17 mouse cellular contexts compared by ENCODE assay signal in the genomic region with DNA sequence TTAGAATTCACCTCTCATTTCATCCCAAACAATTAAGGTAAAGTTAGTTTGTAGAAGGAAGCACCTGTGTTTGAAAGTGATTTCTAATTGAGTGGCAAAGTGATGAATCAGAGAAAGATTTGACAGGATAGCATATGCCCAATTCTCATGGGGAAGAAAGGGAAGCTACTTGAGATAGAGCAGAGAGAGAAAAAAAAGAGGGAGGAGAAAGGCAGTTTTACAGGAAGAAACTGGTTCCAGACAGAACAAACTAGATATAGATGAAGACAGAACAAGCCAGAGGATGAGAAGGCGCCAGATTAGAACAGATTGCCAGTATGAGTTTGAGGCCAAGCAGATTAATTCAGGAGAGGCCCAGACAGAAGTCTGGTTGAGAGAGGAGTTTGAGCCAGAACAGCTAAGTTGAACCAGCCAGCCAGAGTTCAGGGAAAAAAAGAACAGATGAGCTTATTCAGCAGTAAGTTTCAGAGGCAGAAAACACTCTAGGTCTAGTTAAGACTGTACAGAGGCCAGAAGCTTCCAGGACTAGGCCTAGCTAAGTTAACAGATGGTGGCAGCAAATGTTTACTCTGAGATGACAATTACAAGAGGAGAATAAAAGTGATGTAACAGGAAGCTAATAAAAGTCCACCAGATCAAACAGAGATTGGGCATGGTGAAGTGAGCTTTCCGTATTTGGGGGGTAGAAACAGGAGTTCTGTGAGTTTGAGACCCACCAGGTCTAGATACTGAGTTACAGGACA. TPM values are rescaled to one million over a fixed set of nuclear protein-coding genes. Genes with fewer than 3 reads are reported as not detected.
DNase-seq lines count a peak whose midpoint lies in the region; ATAC-seq and TF ChIP-seq lines count a peak whose summit lies in the region.
"Had no signal": no experiment of that assay in that cellular context is flagged by ENCODE, and none has a peak within 500 bp of the region (broad histone marks: within the 10 kb centered on the region; RNA-seq: fewer than 3 reads in every experiment).

No protein-coding gene starts in this region.

- no peaks in the 10 kb centered on the region for H3K9me3 ChIP-seq in kidney, embryonic 15.5 days (replicated peaks)
- H3K9me3 ChIP-seq in E14TG2a.4 (ENCODE audit: low read length): peaks cover under 1% of the 10 kb centered on the region; the same call in 1 of the 2 replicates
- no peaks in the 10 kb centered on the region for H3K9me3 ChIP-seq in intestine, embryonic 15.5 days
- no peaks in the 10 kb centered on the region for H3K9me3 ChIP-seq in liver, postnatal 0 days (ENCODE audit: low read length)
- H3K9me3 ChIP-seq: embryonic facial prominence, embryonic 12.5 days; heart, embryonic 15.5 days had no signal

- peaks cover 26% of the 10 kb centered on the region for H3K4me1 ChIP-seq in kidney, embryonic 15.5 days
- peaks cover 72% of the 10 kb centered on the region for H3K4me1 ChIP-seq in E14TG2a.4 (replicated peaks; ENCODE audit: low read depth, low read length)
- peaks cover 15% of the 10 kb centered on the region; the same call in 1 of the 2 replicates for H3K4me1 ChIP-seq in intestine, embryonic 15.5 days (replicated peaks)
- H3K4me1 ChIP-seq in liver, postnatal 0 days (ENCODE audit: insufficient read depth): peaks cover 21% of the 10 kb centered on the region

- TF ChIP-seq CTCF in E14TG2a.4 (conservative IDR thresholded peaks at IDR 0.05; ENCODE audit: low read length): no peak
- no peak for TF ChIP-seq CTCF in liver, postnatal 0 days (IDR thresholded peaks at IDR 0.05; ENCODE audit: low read depth)

- no peak overlapping the region for H3K27ac ChIP-seq in kidney, embryonic 15.5 days
- H3K27ac ChIP-seq in intestine, embryonic 15.5 days: no peak overlapping the region
- peak overlapping the region; percentile 52 for H3K27ac ChIP-seq in liver, postnatal 0 days (ENCODE audit: low read depth)
- H3K27ac ChIP-seq: embryonic facial prominence, embryonic 12.5 days; heart, embryonic 15.5 days; hindbrain, embryonic 14.5 days had no signal

- no peak overlapping the region for H3K4me3 ChIP-seq in kidney, embryonic 15.5 days (replicated peaks)
- H3K4me3 ChIP-seq in E14TG2a.4 (replicated peaks; ENCODE audit: low read length): 0 out of 2 replicates have a peak overlapping the region, but pooled peaks have one; percentile 10
- no peak overlapping the region for H3K4me3 ChIP-seq in intestine, embryonic 15.5 days (replicated peaks)
- H3K4me3 ChIP-seq in liver, postnatal 0 days (ENCODE audit: low read depth, low read length): no peak overlapping the region
- H3K4me3 ChIP-seq: embryonic facial prominence, embryonic 12.5 days; heart, embryonic 15.5 days had no signal

- H3K4me2 ChIP-seq in kidney, embryonic 15.5 days: 0 out of 2 replicates have a peak overlapping the region, but pooled peaks have one; percentile 12
- peak overlapping the region; percentile 82; the same call in 1 of the 2 replicates for H3K4me2 ChIP-seq in intestine, embryonic 15.5 days (replicated peaks)
- H3K4me2 ChIP-seq in liver, postnatal 0 days (ENCODE audit: low read depth, low read length): 0 out of 2 replicates have a peak overlapping the region, but pooled peaks have one; percentile 99
- H3K4me2 ChIP-seq: heart, embryonic 15.5 days; hindbrain, embryonic 14.5 days had no signal

- H3K9ac ChIP-seq in kidney, embryonic 15.5 days: no peak overlapping the region
- no peak overlapping the region for H3K9ac ChIP-seq in intestine, embryonic 15.5 days
- H3K9ac ChIP-seq in liver, postnatal 0 days (replicated peaks): no peak overlapping the region
- H3K9ac ChIP-seq: embryonic facial prominence, embryonic 12.5 days; heart, embryonic 15.5 days; hindbrain, embryonic 14.5 days had no signal

- DNase-seq in kidney, adult 8-10 months: no peak
- DNase-seq in liver, postnatal 0 days: no peak
- DNase-seq in layer of hippocampus, postnatal 14 days (ENCODE audit: low spot score in 2 of 2): no peak
- no peak for DNase-seq in left cerebral cortex, adult 11 months (ENCODE audit: low spot score)
- DNase-seq: cerebellum, adult 11 months; heart, adult 18-20 months; kidney, adult 2 months; kidney, postnatal 4 days; lung, postnatal 10 days; right cerebral cortex, postnatal 14 days had no signal

- TF ChIP-seq EP300 in liver, postnatal 0 days (IDR thresholded peaks at IDR 0.05; ENCODE audit: low read depth): no peak

- ATAC-seq in kidney, embryonic 15.5 days (replicated peaks; ENCODE audit: low FRiP score): no peak
- ATAC-seq in intestine, embryonic 15.5 days: no peak
- no peak for ATAC-seq in liver, postnatal 0 days
- ATAC-seq: Patski had no signal

- whole genome bisulfite sequencing in kidney, embryonic 15.5 days: 76% methylated on average over 2 of the region's 2 CpGs
- 73% methylated on average over 2 of the region's 2 CpGs for WGBS in intestine, embryonic 15.5 days
- WGBS in liver, postnatal 0 days (ENCODE audit: insufficient replicate concordance): 55% methylated on average over 2 of the region's 2 CpGs

- H3K27me3 ChIP-seq in kidney, embryonic 15.5 days: no peaks in the 10 kb centered on the region
- H3K27me3 ChIP-seq in E14TG2a.4 (ENCODE audit: insufficient read depth, low read length): no peaks in the 10 kb centered on the region
- no peaks in the 10 kb centered on the region for H3K27me3 ChIP-seq in intestine, embryonic 15.5 days (replicated peaks)
- H3K27me3 ChIP-seq in liver, postnatal 0 days (ENCODE audit: insufficient read depth, low read length): no peaks in the 10 kb centered on the region
- H3K27me3 ChIP-seq: embryonic facial prominence, embryonic 12.5 days; heart, embryonic 15.5 days; Patski had no signal

- H3K36me3 ChIP-seq in kidney, embryonic 15.5 days: peaks cover 29% of the 10 kb centered on the region
- H3K36me3 ChIP-seq in E14TG2a.4 (ENCODE audit: insufficient read depth, low read length): peaks cover 56% of the 10 kb centered on the region
- H3K36me3 ChIP-seq in intestine, embryonic 15.5 days: peaks cover 4% of the 10 kb centered on the region
- peaks cover 9% of the 10 kb centered on the region; the same call in 1 of the 2 replicates for H3K36me3 ChIP-seq in liver, postnatal 0 days (replicated peaks; ENCODE audit: insufficient read depth, low read length)

RNA-seq across cellular contexts. Expression of a gene that starts 2.7 kb away (rescaled TPM):
- 80.4 and 82.3 TPM in 2 replicates for polyA plus RNA-seq in kidney, embryonic 15.5 days (2015; fragmentation: Nextera tagmentation; extraction: Ambion mirVana)
- polyA plus RNA-seq in intestine, embryonic 15.5 days (2015; fragmentation: Nextera tagmentation; extraction: Ambion mirVana): 182 and 269 TPM in 2 replicates
- 79.2 and 81.5 TPM in 2 replicates for polyA plus RNA-seq in liver, postnatal 0 days (2015; fragmentation: Nextera tagmentation; extraction: Ambion mirVana)
- 10 to 100 TPM; 13.3 to 19.0 TPM for total RNA-seq in layer of hippocampus, postnatal 14 days (2021)

RNA-seq across cellular contexts. Expression of a gene that starts 11.7 kb away (rescaled TPM):
- polyA plus RNA-seq in kidney, embryonic 15.5 days (2015; fragmentation: Nextera tagmentation; extraction: Ambion mirVana): 134 and 145 TPM in 2 replicates
- 126 and 137 TPM in 2 replicates for polyA plus RNA-seq in intestine, embryonic 15.5 days (2015; fragmentation: Nextera tagmentation; extraction: Ambion mirVana)
- polyA plus RNA-seq in liver, postnatal 0 days (2015; fragmentation: Nextera tagmentation; extraction: Ambion mirVana): 82.3 and 85.1 TPM in 2 replicates
- total RNA-seq in layer of hippocampus, postnatal 14 days (2021): 10 to 100 TPM; 73.7 to 79.8 TPM

RNA-seq across cellular contexts. Expression of a gene that starts 11.8 kb away (rescaled TPM):
- 81.8 and 88.2 TPM in 2 replicates for polyA plus RNA-seq in kidney, embryonic 15.5 days (2015; fragmentation: Nextera tagmentation; extraction: Ambion mirVana)
- 81.2 and 82.2 TPM in 2 replicates for polyA plus RNA-seq in intestine, embryonic 15.5 days (2015; fragmentation: Nextera tagmentation; extraction: Ambion mirVana)
- polyA plus RNA-seq in liver, postnatal 0 days (2015; fragmentation: Nextera tagmentation; extraction: Ambion mirVana): 12.9 and 13.1 TPM in 2 replicates
- total RNA-seq in layer of hippocampus, postnatal 14 days (2021): 10 to 100 TPM; 38.1 to 40.9 TPM

RNA-seq across cellular contexts. Expression of a gene that starts 35.9 kb away (rescaled TPM):
- polyA plus RNA-seq in kidney, embryonic 15.5 days (2015; fragmentation: Nextera tagmentation; extraction: Ambion mirVana): 169 and 171 TPM in 2 replicates
- polyA plus RNA-seq in intestine, embryonic 15.5 days (2015; fragmentation: Nextera tagmentation; extraction: Ambion mirVana): 147 and 149 TPM in 2 replicates
- 94.2 and 96.6 TPM in 2 replicates for polyA plus RNA-seq in liver, postnatal 0 days (2015; fragmentation: Nextera tagmentation; extraction: Ambion mirVana)
- 100 to 1,000 TPM; 118 to 120 TPM for total RNA-seq in layer of hippocampus, postnatal 14 days (2021)

RNA-seq across cellular contexts. Expression of a gene that starts 35.9 kb away (rescaled TPM):
- polyA plus RNA-seq in kidney, embryonic 15.5 days (2015; fragmentation: Nextera tagmentation; extraction: Ambion mirVana): 56.7 and 57.1 TPM in 2 replicates
- polyA plus RNA-seq in intestine, embryonic 15.5 days (2015; fragmentation: Nextera tagmentation; extraction: Ambion mirVana): 54.1 and 56.9 TPM in 2 replicates
- polyA plus RNA-seq in liver, postnatal 0 days (2015; fragmentation: Nextera tagmentation; extraction: Ambion mirVana): 21.1 TPM in 2 replicates
- total RNA-seq in layer of hippocampus, postnatal 14 days (2021): 10 to 100 TPM; 36.0 to 40.7 TPM

Comparison
In these comparisons a context has a peak if more than half of its experiments do, and no peak if none do; other contexts are left out.
1. H3K4me2 ChIP-seq: peak in every context shown above with its lines; median percentile 99 in liver, postnatal 0 days; 82 in intestine, embryonic 15.5 days; 12 in kidney, embryonic 15.5 days.